Mouse (Mus musculus): ENCODE measurements at regions not wholly inside any gene's neighbourhood (a gene's known extent, or its start where the extent isn't known, plus 50 kb on each side); places are given as distances from the start of the nearest gene placed in this dataset.

DNA sequence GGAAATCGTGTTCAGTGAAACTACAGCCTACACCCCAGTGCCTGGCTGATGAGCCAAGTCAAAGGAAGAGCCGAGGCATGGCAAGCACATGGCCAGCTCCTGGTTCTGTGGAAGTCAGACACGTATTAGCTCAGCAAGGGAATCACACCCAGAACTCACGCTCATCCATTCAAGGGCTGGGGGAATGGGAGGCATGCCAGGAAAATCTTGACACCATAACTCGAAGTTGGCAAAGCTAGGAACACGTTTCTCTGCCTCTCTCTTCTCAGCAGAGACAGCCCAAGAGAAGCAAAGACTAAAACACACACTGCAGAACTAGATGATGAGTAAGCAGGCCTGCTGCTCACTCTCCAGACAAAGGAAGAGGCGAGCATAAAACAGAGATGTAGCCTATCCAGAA, 53.5 kb upstream of the Ypel5 start:
- H3K4me2 ChIP-seq (replicated peaks; ENCODE audit: low read depth) = no peak overlapping the region
- no peaks in the 10 kb centered on the region for H3K9me3 ChIP-seq (ENCODE audit: control insufficient read depth)
- 45% methylated on average over 7 of the region's 7 CpGs for WGBS
- no peaks in the 10 kb centered on the region for H3K36me3 ChIP-seq (ENCODE audit: control insufficient read depth, insufficient read depth)
- no peak overlapping the region for H3K27ac ChIP-seq (ENCODE audit: low read depth, low read length)
- peaks cover 3% of the 10 kb centered on the region; the same call in 1 of the 2 replicates for H3K27me3 ChIP-seq (replicated peaks; ENCODE audit: control insufficient read depth, insufficient read depth, low read length)
- ATAC-seq = no peak
- no peaks in the 10 kb centered on the region for H3K4me1 ChIP-seq (replicated peaks; ENCODE audit: control insufficient read depth, insufficient read depth, low read length)
- no peak overlapping the region for H3K9ac ChIP-seq (ENCODE audit: low read depth, low read length)
- no peak for TF ChIP-seq CTCF (IDR thresholded peaks at IDR 0.05; ENCODE audit: low read depth)
- H3K4me3 ChIP-seq (ENCODE audit: low read depth, low read length) = no peak overlapping the region

- peaks cover 3% of the 10 kb centered on the region; the same call in 1 of the 2 replicates for H3K27me3 ChIP-seq (replicated peaks; ENCODE audit: control insufficient read depth, insufficient read depth, low read length)
- ATAC-seq = no peak
- no peak overlapping the region for H3K9ac ChIP-seq (ENCODE audit: low read depth, low read length)
- H3K27ac ChIP-seq (ENCODE audit: low read depth, low read length) = no peak overlapping the region
- H3K9me3 ChIP-seq (ENCODE audit: control insufficient read depth) = no peaks in the 10 kb centered on the region
- 16% methylated on average over 6 of the region's 6 CpGs for WGBS
- no peak overlapping the region for H3K4me3 ChIP-seq (ENCODE audit: low read depth, low read length)
- no peaks in the 10 kb centered on the region for H3K36me3 ChIP-seq (ENCODE audit: control insufficient read depth, insufficient read depth)
- H3K4me1 ChIP-seq (replicated peaks; ENCODE audit: control insufficient read depth, insufficient read depth, low read length) = no peaks in the 10 kb centered on the region
- H3K4me2 ChIP-seq (replicated peaks; ENCODE audit: low read depth) = no peak overlapping the region
- TF ChIP-seq CTCF (IDR thresholded peaks at IDR 0.05; ENCODE audit: low read depth) = peak; percentile 93
Measured at GRCm38 (mm10) chr17:72781786-72782185, 54.5 kb upstream of the Ypel5 start.

DNA sequence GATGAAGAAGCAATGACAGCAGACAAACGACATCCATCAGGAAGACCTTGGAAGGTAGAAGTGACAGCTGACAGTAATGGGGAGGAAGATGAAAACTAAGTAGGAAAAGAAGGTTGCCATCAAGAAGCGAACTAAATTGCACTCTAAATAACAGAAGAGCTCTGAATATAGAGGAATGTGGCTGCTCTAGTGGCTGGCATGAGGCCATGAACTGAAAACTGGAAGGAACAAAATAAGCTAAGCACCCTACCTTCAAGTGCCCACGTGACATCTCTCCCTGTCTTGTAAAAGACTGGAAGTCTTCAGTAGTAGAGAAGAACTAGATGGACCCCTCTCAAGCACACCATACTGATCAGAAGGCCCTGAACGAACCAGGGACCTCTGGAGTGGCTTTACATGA, 68.0 kb upstream of the Ypel5 start:
- H3K4me3 ChIP-seq (ENCODE audit: low read depth, low read length) = no peak overlapping the region
- H3K36me3 ChIP-seq (ENCODE audit: control insufficient read depth, insufficient read depth) = no peaks in the 10 kb centered on the region
- H3K27me3 ChIP-seq (replicated peaks; ENCODE audit: control insufficient read depth, insufficient read depth, low read length) = no peaks in the 10 kb centered on the region
- no peak overlapping the region for H3K4me2 ChIP-seq (replicated peaks; ENCODE audit: low read depth)
- WGBS = 56% methylated on average over 4 of the region's 4 CpGs
- no peak overlapping the region for H3K27ac ChIP-seq (ENCODE audit: low read depth, low read length)
- no peak for TF ChIP-seq CTCF (IDR thresholded peaks at IDR 0.05; ENCODE audit: low read depth)
- H3K9me3 ChIP-seq (ENCODE audit: control insufficient read depth) = no peaks in the 10 kb centered on the region
- no peak for ATAC-seq
- H3K4me1 ChIP-seq (replicated peaks; ENCODE audit: control insufficient read depth, insufficient read depth, low read length) = no peaks in the 10 kb centered on the region
- H3K9ac ChIP-seq (ENCODE audit: low read depth, low read length) = no peak overlapping the region

DNA sequence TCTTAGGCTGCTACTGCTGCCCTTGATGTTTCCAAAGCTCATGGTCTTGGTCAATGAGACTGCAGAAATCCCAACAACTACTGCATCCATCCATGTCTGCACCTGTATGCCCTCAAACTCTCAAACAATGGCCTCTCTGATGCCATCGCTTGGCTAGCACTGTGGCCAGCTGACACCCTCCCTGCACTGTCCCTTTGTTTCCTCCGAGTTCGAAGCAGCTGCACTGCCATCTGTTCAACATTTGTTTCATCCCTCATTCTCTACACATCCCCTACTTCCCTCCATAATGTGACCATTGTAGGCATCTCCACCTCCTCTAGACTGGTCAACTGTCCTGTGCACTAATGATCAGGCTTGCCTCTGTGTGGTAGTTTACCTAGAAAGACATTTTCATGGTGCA, 75.3 kb upstream of the Ypel5 start:
- H3K27me3 ChIP-seq (replicated peaks; ENCODE audit: control insufficient read depth, insufficient read depth, low read length) = no peaks in the 10 kb centered on the region
- no peaks in the 10 kb centered on the region for H3K4me1 ChIP-seq (replicated peaks; ENCODE audit: control insufficient read depth, insufficient read depth, low read length)
- no peak overlapping the region for H3K9ac ChIP-seq (ENCODE audit: low read depth, low read length)
- no peaks in the 10 kb centered on the region for H3K36me3 ChIP-seq (ENCODE audit: control insufficient read depth, insufficient read depth)
- H3K9me3 ChIP-seq (ENCODE audit: control insufficient read depth) = no peaks in the 10 kb centered on the region
- H3K4me2 ChIP-seq (replicated peaks; ENCODE audit: low read depth) = no peak overlapping the region
- no peak overlapping the region for H3K27ac ChIP-seq (ENCODE audit: low read depth, low read length)
- no peak overlapping the region for H3K4me3 ChIP-seq (ENCODE audit: low read depth, low read length)
- TF ChIP-seq CTCF (IDR thresholded peaks at IDR 0.05; ENCODE audit: low read depth) = no peak
- ATAC-seq = no peak
- 88% methylated on average over 3 of the region's 3 CpGs for WGBS

GRCm38 (mm10) chr17:72746411-72746810, 89.8 kb upstream of the Ypel5 start:
- Histone ChIP-seq H3K4me2 (replicated peaks; ENCODE audit: low read depth) (no peak overlapping the region), H3K9me3 (ENCODE audit: control insufficient read depth) (no peaks in the 10 kb centered on the region), H3K4me3 (ENCODE audit: low read depth, low read length) (no peak overlapping the region), H3K27me3 (replicated peaks; ENCODE audit: control insufficient read depth, insufficient read depth, low read length) (no peaks in the 10 kb centered on the region), H3K36me3 (ENCODE audit: control insufficient read depth, insufficient read depth) (no peaks in the 10 kb centered on the region), H3K4me1 (replicated peaks; ENCODE audit: control insufficient read depth, insufficient read depth, low read length) (no peaks in the 10 kb centered on the region), H3K9ac (ENCODE audit: low read depth, low read length) (no peak overlapping the region), H3K27ac (ENCODE audit: low read depth, low read length) (no peak overlapping the region)
- no peak for TF ChIP-seq CTCF (IDR thresholded peaks at IDR 0.05; ENCODE audit: low read depth)
- ATAC-seq = no peak
- 59% methylated on average over 4 of the region's 4 CpGs for WGBS

- WGBS = 91% methylated on average over 1 of the region's 1 CpGs
- Histone ChIP-seq H3K27me3 (replicated peaks; ENCODE audit: control insufficient read depth, insufficient read depth, low read length) (no peaks in the 10 kb centered on the region), H3K4me3 (ENCODE audit: low read depth, low read length) (no peak overlapping the region), H3K27ac (ENCODE audit: low read depth, low read length) (no peak overlapping the region), H3K9me3 (ENCODE audit: control insufficient read depth) (no peaks in the 10 kb centered on the region), H3K9ac (ENCODE audit: low read depth, low read length) (no peak overlapping the region), H3K4me1 (replicated peaks; ENCODE audit: control insufficient read depth, insufficient read depth, low read length) (no peaks in the 10 kb centered on the region), H3K4me2 (replicated peaks; ENCODE audit: low read depth) (no peak overlapping the region), H3K36me3 (ENCODE audit: control insufficient read depth, insufficient read depth) (no peaks in the 10 kb centered on the region)
- ATAC-seq = no peak
- no peak for TF ChIP-seq CTCF (IDR thresholded peaks at IDR 0.05; ENCODE audit: low read depth)
Measured at GRCm38 (mm10) chr17:72733006-72733405, 103.2 kb upstream of the Ypel5 start.

GRCm38 (mm10) chr17:72731691-72732090, 104.6 kb upstream of the Ypel5 start:
- Histone ChIP-seq H3K4me2 (replicated peaks; ENCODE audit: low read depth) (no peak overlapping the region), H3K27ac (ENCODE audit: low read depth, low read length) (no peak overlapping the region), H3K4me3 (ENCODE audit: low read depth, low read length) (no peak overlapping the region), H3K9me3 (ENCODE audit: control insufficient read depth) (no peaks in the 10 kb centered on the region), H3K36me3 (ENCODE audit: control insufficient read depth, insufficient read depth) (no peaks in the 10 kb centered on the region), H3K27me3 (replicated peaks; ENCODE audit: control insufficient read depth, insufficient read depth, low read length) (no peaks in the 10 kb centered on the region), H3K9ac (ENCODE audit: low read depth, low read length) (no peak overlapping the region), H3K4me1 (replicated peaks; ENCODE audit: control insufficient read depth, insufficient read depth, low read length) (no peaks in the 10 kb centered on the region)
- ATAC-seq = no peak
- TF ChIP-seq CTCF (IDR thresholded peaks at IDR 0.05; ENCODE audit: low read depth) = no peak
- WGBS = 85% methylated on average over 6 of the region's 6 CpGs

Data from intestine, postnatal 0 days (tissue).